Mouse (Mus musculus) heart, adult 2 months (tissue): ENCODE measurements around the gene Tbc1d1.

Source experiments
- CTCF ChIP-seq: fragments of 200-600 bp; IDR thresholded peaks from 2 replicates; pipeline ENCODE4 v1.8.1; 2022; ENCODE audit warnings: antibody characterized with exemption, mild to moderate bottlenecking, moderate library complexity
- POLR2A ChIP-seq: fragments of 200-500 bp; IDR thresholded peaks from 2 replicates; pipeline ENCODE4 v1.6.1; 2011; ENCODE audit warnings: mild to moderate bottlenecking, low read depth, low read length, control low read depth; ENCODE audit not compliant: insufficient read depth

DNA sequence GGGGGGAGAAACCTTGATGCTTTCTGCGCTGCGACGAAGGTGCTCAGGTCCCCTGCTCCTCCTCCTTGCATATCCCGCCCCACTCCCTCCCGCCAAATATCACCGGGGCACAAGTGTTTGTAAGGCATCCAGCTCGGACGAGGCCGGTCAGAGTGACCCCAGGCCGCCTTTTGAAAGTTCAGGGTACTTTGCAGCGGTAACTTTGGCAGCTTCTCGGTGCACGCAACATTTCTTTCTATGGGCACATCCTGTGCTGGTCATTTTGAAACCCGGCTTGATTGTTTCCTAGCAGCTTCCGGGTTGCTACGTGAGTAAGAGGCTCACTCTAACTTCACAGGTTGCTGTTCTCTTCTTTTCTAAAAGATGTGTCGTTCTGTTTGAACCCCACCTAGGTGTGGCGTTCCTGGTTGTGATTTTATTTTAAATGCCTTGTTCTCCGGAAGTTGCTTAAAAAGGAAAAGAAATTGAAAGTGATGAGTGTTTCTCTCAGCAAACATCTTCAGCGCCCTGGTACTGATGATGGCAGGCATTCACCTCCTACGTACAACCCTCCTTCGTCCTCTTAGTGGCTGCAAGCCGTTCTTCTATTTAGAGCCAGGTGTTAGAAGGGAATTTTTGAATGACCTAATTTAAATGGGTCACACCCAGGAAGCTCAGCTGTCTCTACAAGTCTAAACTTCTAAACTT, 4.7 kb downstream of the Tbc1d1 start:
- no peak for TF ChIP-seq CTCF
- TF ChIP-seq POLR2A: no peak
